Mouse (Mus musculus) ES-E14 (cell line): ENCODE measurements around the gene Ddx10.

Source experiments
- CHD2 ChIP-seq: IDR thresholded peaks from 2 replicates; pipeline ENCODE4 v1.6.1; 2014; ENCODE audit warnings: mild to moderate bottlenecking, low read depth, low read length, inconsistent platforms
- HCFC1 ChIP-seq: IDR thresholded peaks from 2 replicates; pipeline ENCODE4 v1.6.1; 2012; ENCODE audit warnings: low read length, inconsistent platforms, borderline replicate concordance; ENCODE audit not compliant: insufficient read depth
- MAFK ChIP-seq: IDR thresholded peaks from 2 replicates; pipeline ENCODE4 v1.6.1; 2014; ENCODE audit warnings: mild to moderate bottlenecking, low read depth, low read length, inconsistent platforms; ENCODE audit not compliant: insufficient read depth
- ZC3H11A ChIP-seq: IDR thresholded peaks from 2 replicates; pipeline ENCODE4 v1.6.1; 2012; ENCODE audit warnings: low read depth, mild to moderate bottlenecking, inconsistent platforms, low read length, borderline replicate concordance
- ZNF384 ChIP-seq: IDR thresholded peaks from 2 replicates; pipeline ENCODE4 v1.6.1; 2012; ENCODE audit warnings: low read depth, low read length, inconsistent platforms

- TF ChIP-seq ZC3H11A (no peak), HCFC1 (no peak), MAFK (no peak), CHD2 (no peak), ZNF384 (no peak)
These were observed 74.6 kb downstream of the Ddx10 start for GRCm38 (mm10) chr9:53173258-53173657.
